Mouse (Mus musculus) liver, adult (tissue): ENCODE data around the gene Defb47.

Experiments
- GATA4 ChIP-seq: IDR thresholded peaks from 2 replicates; pipeline ENCODE4 v1.6.1; 2014; ENCODE audit warnings: mild to moderate bottlenecking, low read length; ENCODE audit not compliant: insufficient replicate concordance

The Defb47 gene

GRCm38 (mm10) chr14:62997777-62998176 is at the start of gene Defb47:
Gene Defb47 (plus strand): TSS chr14:62998077.
- TF ChIP-seq GATA4: no peak

GRCm38 (mm10) chr14:62956091-62956490 is 41.8 kb upstream of the Defb47 start:
- TF ChIP-seq GATA4: no peak

DNA sequence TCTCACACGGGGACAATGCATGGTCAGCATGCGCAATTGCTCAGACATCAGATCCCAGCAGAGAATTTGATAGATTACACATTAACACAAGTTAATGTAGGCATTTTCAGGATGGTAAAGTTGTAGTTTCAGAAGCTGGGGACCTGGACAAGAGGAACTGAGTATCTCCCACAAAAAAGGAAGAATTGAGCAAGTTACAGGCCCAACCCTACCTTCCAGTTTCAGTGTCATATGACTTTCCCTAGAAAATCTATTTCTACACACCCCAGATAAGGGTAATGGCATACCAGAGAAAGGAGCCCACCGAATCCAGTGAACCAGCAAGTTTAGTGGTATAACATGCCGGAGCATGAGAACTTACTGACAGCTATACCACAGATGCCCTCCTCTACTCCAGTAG is 34.2 kb upstream of the Defb47 start:
- no peak for TF ChIP-seq GATA4

GRCm38 (mm10) chr14:62965342-62965741 is 32.5 kb upstream of the Defb47 start:
- no peak for TF ChIP-seq GATA4

DNA sequence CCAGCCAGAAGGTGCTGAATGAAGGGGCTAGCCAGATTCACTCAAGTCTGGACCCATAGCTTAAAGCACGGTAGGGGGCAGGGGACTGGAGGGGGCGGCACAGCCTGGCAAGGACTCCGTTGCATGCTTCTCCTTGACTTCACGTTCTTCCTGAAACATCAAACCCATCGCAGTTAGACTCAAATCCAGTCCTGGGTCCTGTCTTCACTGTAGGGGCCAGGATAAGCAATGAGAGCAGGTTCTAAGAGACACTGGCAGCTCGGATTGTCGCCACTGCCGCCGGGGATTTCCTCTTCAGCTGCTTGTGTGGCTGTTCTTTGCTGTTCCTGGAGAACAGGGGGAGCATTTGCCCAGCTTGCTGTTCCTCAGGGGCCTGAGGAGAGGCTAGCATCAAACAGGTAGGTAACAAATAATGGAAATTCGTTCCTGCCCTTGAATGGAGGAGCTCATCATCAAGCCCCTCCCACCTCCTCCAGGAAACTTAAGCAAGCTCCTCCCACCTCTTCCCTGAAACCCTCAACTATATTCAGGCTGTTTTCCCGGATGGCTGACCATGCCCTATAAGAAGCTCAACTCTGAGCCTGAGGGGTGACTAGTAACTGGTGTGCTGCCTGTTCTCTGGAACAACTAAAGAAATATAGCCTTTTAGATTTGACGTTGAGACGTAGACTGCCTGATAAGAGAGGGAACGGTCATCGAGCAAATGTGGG is 31.9 kb upstream of the Defb47 start:
- TF ChIP-seq GATA4: no peak

- TF ChIP-seq GATA4: no peak
Observed at GRCm38 (mm10) chr14:62975046-62975445, 22.8 kb upstream of the Defb47 start.

DNA sequence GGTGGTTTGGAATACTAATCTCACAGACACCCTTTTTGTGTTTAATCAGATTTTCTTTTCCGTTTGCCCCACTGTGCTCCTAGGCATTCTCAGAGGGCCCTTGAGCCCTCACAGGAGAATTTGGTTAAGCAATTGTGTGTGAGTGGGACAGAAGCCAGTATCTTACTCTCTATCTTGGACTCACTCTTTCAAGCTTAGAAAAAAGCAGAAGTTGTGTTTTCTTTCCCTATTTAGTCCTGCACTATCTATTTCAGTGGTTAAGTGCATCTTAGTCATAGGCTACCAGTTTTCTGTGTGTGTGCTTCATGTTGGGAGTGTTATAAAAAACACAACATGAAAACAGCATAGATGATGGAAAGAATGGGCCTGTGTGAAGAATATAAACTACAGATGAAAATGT is 18.1 kb upstream of the Defb47 start:
- no peak for TF ChIP-seq GATA4

- no peak for TF ChIP-seq GATA4
Observed at GRCm38 (mm10) chr14:62984410-62984809, 13.5 kb upstream of the Defb47 start, which contains the start of gene Defb48. Gene Defb48 (minus strand): TSS chr14:62984510.

DNA sequence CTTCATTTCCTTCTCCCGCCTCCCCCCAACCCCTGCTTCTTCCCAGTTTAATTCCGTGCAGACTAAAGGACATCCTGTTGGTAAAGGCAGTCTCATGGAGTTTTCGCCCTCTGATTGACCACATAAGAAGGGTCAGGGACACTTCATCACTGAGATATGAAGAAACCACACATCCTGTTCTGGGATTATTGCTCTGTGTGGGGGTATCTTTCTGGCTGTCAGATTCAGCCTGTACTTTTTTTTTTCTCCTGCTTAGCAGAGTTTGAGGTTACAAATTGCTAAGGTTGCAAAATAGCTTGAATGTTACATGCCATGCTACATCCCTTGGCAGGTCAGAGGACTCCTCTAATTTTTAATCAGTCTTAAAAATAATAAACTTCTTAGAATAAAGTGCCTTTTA is 6.6 kb upstream of the Defb47 start:
- peak; percentile 71; the same call in 1 of the 2 replicates for TF ChIP-seq GATA4

GRCm38 (mm10) chr14:62991849-62992510 is 5.9 kb upstream of the Defb47 start:
- no peak for TF ChIP-seq GATA4

DNA sequence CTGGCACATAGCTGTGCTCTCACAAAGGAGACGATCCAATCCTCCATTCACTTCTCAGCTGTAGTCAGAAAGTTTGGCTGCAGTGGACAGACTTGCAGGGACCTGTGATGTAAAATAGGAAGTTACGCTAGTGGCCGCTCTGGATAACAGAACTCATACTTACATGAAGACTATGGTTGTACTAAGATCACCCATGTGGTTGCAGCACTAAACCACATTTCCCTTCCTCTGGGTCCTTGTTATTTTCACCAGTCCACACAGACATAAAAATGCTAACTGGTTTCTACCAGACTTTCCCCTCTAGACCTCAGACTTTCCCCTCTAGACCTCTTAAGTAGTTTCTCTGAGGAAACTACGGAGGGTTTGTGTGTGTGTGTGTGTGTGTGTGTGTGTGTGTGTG is 1.1 kb downstream of the Defb47 start:
- TF ChIP-seq GATA4: no peak

DNA sequence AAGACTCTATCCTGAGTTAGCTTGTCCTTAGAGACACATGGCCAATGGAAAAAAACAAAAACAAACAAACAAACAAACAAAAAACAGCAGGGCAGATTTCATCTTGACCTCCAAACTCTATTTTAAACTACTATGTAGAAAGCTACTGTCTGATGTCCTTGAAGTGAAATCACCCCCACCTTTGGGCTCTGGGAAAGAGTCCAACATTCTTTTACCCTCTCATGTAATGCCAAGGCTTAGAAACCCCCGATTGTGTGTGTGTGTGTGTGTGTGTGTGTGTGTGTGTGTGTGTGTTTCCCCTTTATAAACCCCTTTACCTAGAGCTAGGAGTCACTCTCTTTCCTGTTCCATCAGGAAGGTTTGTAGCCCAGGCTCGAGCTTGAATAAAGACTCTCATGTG is 4.7 kb downstream of the Defb47 start:
- no peak for TF ChIP-seq GATA4

GRCm38 (mm10) chr14:63011471-63011870 is 13.6 kb downstream of the Defb47 start, which contains the start of gene Defb43:
Gene Defb43 (plus strand): TSS chr14:63011771.
- TF ChIP-seq GATA4: no peak

GRCm38 (mm10) chr14:63013082-63013481 is 15.2 kb downstream of the Defb47 start:
- no peak for TF ChIP-seq GATA4

GRCm38 (mm10) chr14:63014667-63015066 is 16.8 kb downstream of the Defb47 start:
- no peak for TF ChIP-seq GATA4

DNA sequence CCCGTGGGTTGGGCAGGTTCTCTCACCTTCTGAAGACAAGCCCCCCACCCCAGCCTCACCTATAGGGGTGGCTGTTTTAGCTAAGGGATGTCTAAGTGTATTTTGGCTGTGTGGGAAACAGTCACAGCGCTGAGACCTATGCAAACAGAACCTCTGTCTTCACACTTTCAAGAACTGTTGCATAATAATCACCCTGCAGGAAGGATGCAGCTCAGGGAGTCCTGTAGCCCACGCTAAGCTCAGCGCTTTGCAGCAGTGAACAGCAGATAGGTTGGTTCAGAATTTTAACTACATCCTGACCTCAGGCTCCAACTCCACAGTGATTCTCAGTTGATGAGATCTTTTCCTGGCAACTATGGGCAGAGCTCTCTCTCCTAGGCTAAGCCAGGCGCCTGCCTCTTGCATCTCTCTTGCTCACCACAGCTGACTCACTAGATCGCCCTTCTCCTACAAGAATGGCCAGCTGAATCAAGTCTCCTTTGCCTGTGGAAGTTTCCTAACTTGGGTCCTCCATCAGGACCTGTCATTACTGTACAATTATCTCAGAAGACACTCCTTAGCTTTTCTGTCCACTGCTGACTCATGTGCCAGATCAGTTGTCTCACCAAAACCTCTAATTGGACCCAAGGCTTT is 22.8 kb downstream of the Defb47 start:
- TF ChIP-seq GATA4: no peak

DNA sequence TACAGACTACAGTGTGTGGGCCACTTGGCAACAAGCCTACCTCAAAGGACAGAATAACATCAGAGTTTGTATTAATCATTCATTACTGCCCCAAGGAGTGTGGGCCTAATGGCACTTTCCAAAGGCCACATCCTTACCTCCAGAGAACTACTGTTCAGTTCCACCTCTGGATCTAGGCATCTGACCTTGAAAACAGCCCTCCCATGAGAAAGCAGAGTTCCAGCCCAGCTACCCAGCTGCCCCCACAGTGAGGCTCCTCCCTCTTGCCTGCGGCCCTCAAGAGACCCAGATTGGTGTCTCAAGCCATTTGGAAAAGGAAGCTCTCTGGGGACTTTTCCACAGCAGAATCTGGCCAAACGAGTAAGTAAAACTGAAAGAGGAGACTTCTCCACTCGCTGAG is 48.8 kb downstream of the Defb47 start, which contains the start of gene Defb42:
Defb42 (plus strand) TSS at position 301 of the 400 bp plus-strand sequence.
- TF ChIP-seq GATA4: no peak

DNA sequence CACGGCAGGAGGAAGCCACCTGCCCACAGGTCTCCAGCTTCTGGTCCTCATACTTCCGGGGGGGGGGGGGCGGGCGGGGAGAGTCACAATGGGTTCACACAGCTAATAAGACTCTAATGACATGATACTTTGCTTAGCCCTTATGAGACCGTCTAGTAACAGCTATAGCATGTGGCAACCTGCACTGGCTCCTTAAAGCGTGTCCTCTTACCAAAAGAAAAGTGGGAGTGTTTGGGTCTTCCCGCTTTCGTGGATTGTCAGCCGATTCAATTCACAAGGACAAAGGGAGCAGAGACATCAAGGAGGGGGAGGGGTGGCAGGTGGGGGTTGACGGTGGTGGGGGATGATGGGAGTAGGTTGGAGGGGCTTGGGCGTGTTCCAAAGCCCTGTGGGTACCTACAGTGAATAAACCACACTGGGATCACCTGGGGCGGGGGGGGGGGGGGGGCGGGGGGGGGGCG is 52.1 kb downstream of the Defb47 start, which contains the start of gene Defb30:
Defb30 (minus strand) TSS at position 51 of the 461 bp plus-strand sequence.
- no peak for TF ChIP-seq GATA4
